Mouse (Mus musculus): ENCODE measurements around the gene Gal.

Gene Gal

GRCm38 (mm10) chr19:3419251-3419650 lies 4.9 kb upstream of the Gal start:
- DNase-seq (ENCODE audit: low spot score): peak; percentile 24

DNA sequence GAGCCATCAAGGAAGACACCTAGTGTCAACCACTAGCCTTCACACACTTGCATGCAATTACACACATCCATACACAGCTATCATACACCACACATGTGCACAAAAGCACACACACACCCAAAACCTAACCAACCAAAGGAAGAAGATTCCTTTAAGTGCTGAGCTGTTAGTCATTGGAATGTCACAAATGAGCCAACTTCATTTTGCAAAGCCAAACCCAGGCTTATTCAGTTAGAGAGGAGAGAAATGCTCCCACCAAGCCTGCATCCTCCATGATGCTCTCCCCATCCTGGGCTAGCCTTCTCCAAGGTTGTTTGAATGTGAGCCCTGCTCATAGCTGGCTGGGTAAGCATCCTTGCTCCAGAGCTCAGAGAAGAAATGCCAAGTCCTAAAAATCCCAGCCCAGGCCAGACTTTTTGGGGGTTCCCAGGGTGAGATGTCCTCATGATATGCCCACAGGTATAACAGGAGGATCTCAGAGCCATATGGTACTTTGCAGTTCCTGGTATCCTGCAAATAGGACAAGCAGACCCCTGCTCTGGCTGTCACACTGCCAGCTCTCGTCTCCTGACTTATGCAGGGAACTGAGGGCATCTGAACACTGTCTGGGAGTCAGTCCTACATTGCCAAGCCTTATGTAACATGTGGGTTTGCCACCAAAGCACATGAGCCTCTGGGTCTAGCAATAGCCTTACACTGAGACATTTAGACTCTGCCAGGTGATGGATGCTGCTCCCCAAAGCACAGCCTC lies 8.6 kb downstream of the Gal start:
- DNase-seq (ENCODE audit: low spot score): no peak

DNA sequence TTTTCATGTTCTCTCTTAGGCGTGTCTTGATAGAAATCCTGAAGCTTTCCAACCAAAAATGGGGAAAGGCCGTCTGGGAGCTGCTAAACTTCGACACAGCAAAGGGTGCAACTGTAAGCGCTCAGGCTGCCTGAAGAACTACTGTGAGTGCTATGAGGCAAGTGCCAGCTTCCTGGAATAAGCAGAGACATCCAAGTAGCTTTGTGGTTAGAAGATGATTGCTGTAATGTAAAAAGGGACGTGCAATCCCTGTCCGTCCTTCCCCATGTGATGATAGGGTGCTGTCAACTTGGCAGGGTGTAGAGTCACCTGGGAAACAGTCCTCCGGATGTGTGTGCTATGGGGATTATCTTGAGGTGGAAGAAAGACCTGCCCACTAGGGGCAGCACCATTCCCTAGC lies 10.3 kb downstream of the Gal start:
- no peak for DNase-seq (ENCODE audit: low spot score)

DNA sequence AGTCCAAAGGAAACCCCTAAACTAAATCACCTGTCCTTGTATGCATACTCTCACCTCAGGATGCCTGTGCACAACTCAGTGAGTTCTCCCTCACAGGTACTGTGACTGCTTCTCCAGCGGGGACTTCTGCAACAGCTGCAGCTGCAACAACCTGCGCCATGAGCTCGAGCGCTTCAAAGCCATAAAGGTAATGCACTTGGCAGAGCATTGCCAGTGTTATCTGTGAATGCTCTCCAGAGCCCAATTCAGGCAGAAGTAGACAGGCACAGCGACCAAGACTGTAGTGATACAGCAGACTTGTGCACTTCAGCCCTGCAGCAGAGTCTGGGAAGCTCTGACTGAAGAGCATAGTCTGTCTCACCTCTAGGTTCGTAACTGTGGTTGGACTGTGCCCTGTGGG lies 12.0 kb downstream of the Gal start:
- DNase-seq (ENCODE audit: low spot score): no peak

GRCm38 (mm10) chr19:3401943-3402342 lies 12.4 kb downstream of the Gal start:
- DNase-seq (ENCODE audit: low spot score): no peak

DNA sequence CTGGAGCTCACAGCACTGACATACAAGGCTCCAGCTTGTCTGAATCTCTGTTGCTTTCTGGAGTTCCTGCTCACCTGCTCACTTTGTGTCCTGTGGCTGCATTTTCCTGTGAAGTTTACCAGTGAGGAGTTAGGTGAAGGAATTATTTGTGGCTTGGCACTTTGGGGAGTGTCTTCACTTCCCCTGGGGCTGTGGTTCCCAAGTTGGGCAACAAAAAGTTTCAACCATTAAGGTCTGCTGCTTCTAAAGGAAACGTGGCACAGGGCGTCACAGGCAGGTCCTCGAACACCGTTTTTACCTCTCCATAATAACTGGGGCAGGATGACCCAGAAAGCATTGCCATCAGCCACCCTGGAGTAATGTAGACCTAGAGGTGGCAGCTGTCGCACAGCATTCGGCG lies 12.8 kb downstream of the Gal start:
- no peak for DNase-seq (ENCODE audit: low spot score)

DNA sequence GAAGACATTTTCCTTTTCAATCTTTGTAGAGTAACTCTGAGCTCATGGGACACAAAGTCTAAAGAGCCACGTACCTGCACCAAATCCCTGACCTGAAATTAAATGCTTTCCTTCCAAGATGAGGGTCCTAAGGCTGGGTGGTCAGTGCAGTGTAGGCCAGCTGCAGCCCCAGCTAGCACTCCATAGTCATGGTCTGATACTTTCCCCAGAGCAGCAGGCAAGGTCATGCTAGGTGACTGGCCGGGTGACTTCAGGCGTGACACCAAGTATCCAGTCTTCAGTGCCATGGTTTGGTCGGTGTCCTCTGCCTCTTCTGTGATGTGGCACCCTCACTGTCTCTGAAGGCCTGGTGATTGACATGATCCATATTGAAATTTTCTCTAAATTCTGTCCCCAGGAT lies 14.3 kb downstream of the Gal start:
- DNase-seq (ENCODE audit: low spot score): no peak

GRCm38 (mm10) chr19:3394216-3394615 lies 20.1 kb downstream of the Gal start:
- DNase-seq (ENCODE audit: low spot score): no peak

DNA sequence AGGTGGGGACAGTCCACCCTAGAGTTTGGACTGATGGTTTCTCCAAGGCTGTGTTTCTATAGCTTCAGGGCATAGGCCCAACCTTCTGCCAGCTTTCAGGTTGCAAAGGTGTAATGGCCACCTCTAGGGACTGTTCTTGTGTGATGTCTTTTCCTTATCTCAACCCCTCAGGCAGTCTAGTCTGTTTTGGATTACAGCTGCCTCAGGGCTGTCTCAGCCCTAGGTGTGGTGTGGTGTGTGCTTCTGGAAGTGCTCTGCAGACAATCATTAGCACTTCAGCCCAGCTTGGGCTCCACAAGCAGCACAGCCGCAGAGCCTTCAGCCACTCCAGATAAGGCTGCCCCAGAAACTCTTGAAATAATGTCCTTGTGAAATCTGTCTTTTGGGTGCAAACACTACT lies 22.0 kb downstream of the Gal start:
- no peak for DNase-seq (ENCODE audit: low spot score)

GRCm38 (mm10) chr19:3389089-3389488 lies 25.3 kb downstream of the Gal start:
- peak; percentile 86 for DNase-seq (ENCODE audit: low spot score)

- DNase-seq (ENCODE audit: low spot score): peak; percentile 87
Measured at GRCm38 (mm10) chr19:3388629-3389057, 25.7 kb downstream of the Gal start, which contains the start of gene Tesmin. Tesmin (plus strand) TSS chr19:3388857.

GRCm38 (mm10) chr19:3388061-3388460 lies 26.3 kb downstream of the Gal start:
- DNase-seq (ENCODE audit: low spot score): no peak

GRCm38 (mm10) chr19:3378614-3379013 lies 35.7 kb downstream of the Gal start:
- no peak for DNase-seq (ENCODE audit: low spot score)

DNA sequence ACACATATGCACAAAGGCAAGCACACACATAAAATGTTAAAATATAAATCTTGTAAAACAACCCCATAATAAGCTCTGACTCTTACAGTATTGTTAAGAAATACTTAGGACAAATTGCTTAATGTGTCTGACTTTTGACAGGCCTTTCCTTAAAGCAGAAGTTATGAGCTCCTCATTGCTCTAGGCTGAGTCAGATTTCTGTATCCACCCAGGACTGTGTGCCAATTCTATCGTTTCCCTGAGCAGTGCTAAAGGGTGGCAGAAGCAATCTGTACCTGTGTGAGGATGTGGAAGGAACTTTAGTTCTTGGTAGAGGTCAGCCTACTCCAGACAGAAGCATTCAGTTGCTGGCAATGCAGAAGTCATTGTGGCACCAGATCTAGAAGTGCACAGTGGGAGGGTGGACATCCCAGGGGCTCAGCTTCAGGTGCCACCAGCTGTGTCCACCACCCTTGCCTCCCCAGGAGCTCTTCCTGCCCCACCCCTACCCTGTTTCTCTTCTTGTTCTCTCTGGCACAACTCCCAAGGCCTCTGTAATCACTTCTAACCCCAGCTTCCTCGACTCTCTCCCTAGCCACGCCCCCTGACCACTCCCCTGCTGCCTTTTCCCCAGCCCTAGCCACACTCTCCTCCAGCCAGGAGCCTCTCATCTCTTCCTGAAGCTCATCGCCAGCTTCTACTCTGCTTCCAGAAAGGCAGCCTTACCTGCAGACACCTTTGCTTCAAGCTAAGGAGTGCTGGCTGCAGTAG lies 37.2 kb downstream of the Gal start:
- DNase-seq (ENCODE audit: low spot score): no peak

GRCm38 (mm10) chr19:3375945-3376495 lies 38.3 kb downstream of the Gal start:
- DNase-seq (ENCODE audit: low spot score): no peak

GRCm38 (mm10) chr19:3374028-3374427 lies 40.3 kb downstream of the Gal start:
- no peak for DNase-seq (ENCODE audit: low spot score)

DNA sequence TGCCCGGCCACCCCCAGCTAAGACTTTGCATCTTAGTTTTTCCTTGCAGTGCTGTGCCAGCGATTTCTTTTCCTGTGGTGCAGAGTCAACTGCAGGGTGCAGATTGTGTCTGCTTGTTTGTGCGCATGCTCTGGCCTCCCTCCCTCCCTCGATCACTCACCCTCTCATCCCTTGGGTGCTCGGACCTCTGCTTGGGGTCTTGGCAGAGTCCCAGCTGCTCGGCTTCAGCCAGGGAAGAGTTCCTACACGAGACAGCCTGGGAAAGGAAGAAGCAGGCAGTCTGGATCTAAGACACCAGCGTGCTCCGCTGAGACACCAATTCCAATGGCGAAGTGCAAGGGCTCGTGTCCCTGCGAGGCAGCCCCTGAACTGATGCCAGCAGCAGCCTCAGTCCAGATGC lies 41.0 kb downstream of the Gal start:
- DNase-seq (ENCODE audit: low spot score): no peak

GRCm38 (mm10) chr19:3368276-3368675 lies 46.1 kb downstream of the Gal start:
- no peak for DNase-seq (ENCODE audit: low spot score)

DNA sequence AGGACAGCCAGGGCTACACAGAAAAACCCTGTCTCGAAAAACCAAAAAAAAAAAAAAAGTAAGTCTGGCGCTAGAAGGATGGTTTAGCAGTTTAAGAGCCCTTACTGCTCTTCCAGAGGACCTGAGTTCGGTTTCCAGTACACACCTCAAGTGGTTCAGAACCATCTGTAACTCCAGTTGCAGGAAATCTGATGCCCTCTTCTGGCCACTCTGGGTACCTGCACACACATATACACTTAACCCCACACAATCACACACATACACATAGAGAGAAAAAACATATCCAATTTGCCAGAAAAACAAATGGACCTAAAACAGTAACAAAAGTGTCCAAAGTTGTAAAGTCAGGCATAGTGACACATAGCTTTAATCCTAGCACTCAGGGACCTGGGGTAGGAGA lies 49.3 kb downstream of the Gal start:
- DNase-seq (ENCODE audit: low spot score): no peak

DNA sequence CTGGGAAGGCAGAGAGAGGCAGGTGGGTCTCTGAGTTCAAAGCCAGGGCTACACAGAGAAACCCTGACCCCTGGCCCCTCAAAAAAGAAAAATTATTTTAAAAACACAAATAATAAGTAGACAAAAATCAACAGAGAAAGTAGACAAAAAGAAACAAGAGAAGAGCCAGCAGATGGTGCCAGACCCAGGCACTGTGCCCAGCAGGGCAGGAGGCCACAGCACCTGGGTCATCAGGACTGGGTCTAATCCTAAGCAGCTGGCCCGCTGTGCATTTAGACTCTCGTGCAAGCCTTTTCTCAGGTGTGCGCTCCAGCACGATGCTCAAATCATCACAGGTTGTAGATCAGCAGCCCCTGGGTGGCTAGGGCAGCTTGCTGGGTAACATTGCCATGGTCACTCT lies 50.8 kb downstream of the Gal start:
- no peak for DNase-seq (ENCODE audit: low spot score)

Measured in layer of hippocampus, adult 11-12 months (tissue).